Mouse (Mus musculus) lung, adult 2 months (tissue): ENCODE measurements around the gene Cdk2ap1. TPM values are rescaled to one million over a fixed set of nuclear protein-coding genes. Genes with fewer than 3 reads are reported as not detected.
"Not testable (repeated sequence)": the region's sequence is repeated elsewhere in the genome, so short reads cannot be mapped to it uniquely, and the experiment has no call there.

ENCODE experiments used
- DNase-seq: peaks from one replicate; pipeline ENCODE4 v3.0.0; 2022
- H3K4me1 ChIP-seq: fragments of 200-500 bp; 2 replicates; pipeline ENCODE4 v1.6.1; 2011; ENCODE audit warnings: low read length; ENCODE audit not compliant: control insufficient read depth, insufficient read depth
- H3K4me3 ChIP-seq: fragments of 200-500 bp; replicated peaks from 2 replicates; pipeline ENCODE3; 2011; ENCODE audit warnings: low read depth, mild to moderate bottlenecking, control low read depth, low read length; ENCODE audit errors: extremely low read depth
- CTCF ChIP-seq: fragments of 200-500 bp; IDR thresholded peaks from 2 replicates; pipeline ENCODE4 v1.5.1; 2011; ENCODE audit warnings: mild to moderate bottlenecking, low read length, control low read depth; ENCODE audit not compliant: insufficient read depth
- POLR2A ChIP-seq: fragments of 200-500 bp; IDR thresholded peaks from 2 replicates; pipeline ENCODE4 v1.6.1; 2011; ENCODE audit warnings: low read depth, mild to moderate bottlenecking, control low read depth, low read length, borderline replicate concordance; ENCODE audit errors: extremely low read depth
- WGBS: fragments of 180-500 bp; shearing (Covaris S2); methylation state at CpG from one replicate; pipeline ENCODE4 v1.1.7; 2018; 5-methylcytosine and 5-hydroxymethylcytosine counted together
- polyA plus RNA-seq: library from polyadenylated mRNA; depleted of rRNA; stranded (reverse); fragments of >200 nt; gene quantifications from 2 replicates; pipeline ENCODE4 v1.2.3, GENCODE M21; 2012

The Cdk2ap1 gene
- polyA plus RNA-seq, 1 experiment: 86.2 TPM

- WGBS: 39% methylated on average over 6 of the region's 6 CpGs
- no peak for DNase-seq
- TF ChIP-seq POLR2A: peak; percentile 29; the same call in 1 of the 2 replicates
- no peak for TF ChIP-seq CTCF
These were observed 28.5 kb downstream of the Cdk2ap1 start for GRCm38 (mm10) chr5:124334392-124334791.

GRCm38 (mm10) chr5:124330086-124330485 is 32.8 kb downstream of the Cdk2ap1 start:
- Histone ChIP-seq H3K4me1 (peaks cover 4% of the 10 kb centered on the region; the same call in 1 of the 2 replicates), H3K4me3 (no peak overlapping the region)
- TF ChIP-seq POLR2A: no peak
- no peak for TF ChIP-seq CTCF
- WGBS: 81% methylated on average over 6 of the region's 6 CpGs
- no peak for DNase-seq

More at GRCm38 (mm10) chr5:124334392-124334791, 28.5 kb downstream of the Cdk2ap1 start:
- H3K4me1 ChIP-seq: peaks cover 5% of the 10 kb centered on the region
- H3K4me3 ChIP-seq: no peak overlapping the region

- H3K4me1 ChIP-seq: 0 out of 2 replicates have a peak, but pooled peaks cover 2% of the 10 kb centered on the region
- under 1% methylated on average over 72 of the region's 72 CpGs for WGBS
- TF ChIP-seq POLR2A (peak; percentile 100), CTCF (no peak)
- peak within 1 kb of the TSS; percentile 90 for H3K4me3 ChIP-seq
- peak; percentile 99 for DNase-seq
These were observed 35.1 kb downstream of the Cdk2ap1 start, which contains the start of the genes Mphosph9 and 2810006K23Rik for GRCm38 (mm10) chr5:124327510-124328364. Gene Mphosph9, minus strand, starts transcription at chr5:124327972. Gene 2810006K23Rik, plus strand, starts transcription at chr5:124328089.

- no peak for DNase-seq
These were observed 36.1 kb downstream of the Cdk2ap1 start for GRCm38 (mm10) chr5:124326829-124327228.

GRCm38 (mm10) chr5:124317648-124318047 is 45.2 kb downstream of the Cdk2ap1 start:
- H3K4me1 ChIP-seq: no peaks in the 10 kb centered on the region
- no peak for DNase-seq
- no peak overlapping the region for H3K4me3 ChIP-seq
- 86% methylated on average over 7 of the region's 7 CpGs for whole genome bisulfite sequencing
- no peak for TF ChIP-seq CTCF
- TF ChIP-seq POLR2A: no peak

More at GRCm38 (mm10) chr5:124326829-124327228, 36.1 kb downstream of the Cdk2ap1 start:
- H3K4me1 ChIP-seq: 0 out of 2 replicates have a peak, but pooled peaks cover 2% of the 10 kb centered on the region
- TF ChIP-seq POLR2A (no peak), CTCF (no peak)
- H3K4me3 ChIP-seq: no peak overlapping the region
- under 1% methylated on average over 8 of the region's 8 CpGs for WGBS

- no peaks in the 10 kb centered on the region for H3K4me1 ChIP-seq
- H3K4me3 ChIP-seq: no peak overlapping the region
- DNase-seq: no peak
- TF ChIP-seq CTCF (no peak), POLR2A (no peak)
- 94% methylated on average over 11 of the region's 11 CpGs for WGBS
These were observed 46.9 kb downstream of the Cdk2ap1 start for GRCm38 (mm10) chr5:124315941-124316340.

GRCm38 (mm10) chr5:124315498-124315897 is 47.4 kb downstream of the Cdk2ap1 start:
- no peak for TF ChIP-seq POLR2A
- no peak for TF ChIP-seq CTCF
- DNase-seq: no peak
- H3K4me3 ChIP-seq: no peak overlapping the region
- 94% methylated on average over 9 of the region's 9 CpGs for WGBS
- H3K4me1 ChIP-seq: no peaks in the 10 kb centered on the region

GRCm38 (mm10) chr5:124310091-124310490 is 52.8 kb downstream of the Cdk2ap1 start:
- WGBS: 92% methylated on average over 11 of the region's 11 CpGs
- no peak overlapping the region for H3K4me3 ChIP-seq
- TF ChIP-seq POLR2A (no peak), CTCF (no peak)
- no peak for DNase-seq
- no peaks in the 10 kb centered on the region for H3K4me1 ChIP-seq

GRCm38 (mm10) chr5:124309155-124309554 is 53.7 kb downstream of the Cdk2ap1 start:
- TF ChIP-seq POLR2A (no peak), CTCF (no peak)
- Histone ChIP-seq H3K4me1 (no peaks in the 10 kb centered on the region), H3K4me3 (no peak overlapping the region)
- 84% methylated on average over 10 of the region's 10 CpGs for WGBS
- no peak for DNase-seq

- H3K4me1 ChIP-seq, DNase-seq, H3K4me3 ChIP-seq: not testable (repeated sequence)
- 71% methylated on average over 6 of the region's 6 CpGs for whole genome bisulfite sequencing
These were observed 60.0 kb downstream of the Cdk2ap1 start for GRCm38 (mm10) chr5:124302853-124303252.
